Mouse (Mus musculus) megakaryocyte progenitor cell, adult 5-6 weeks (primary cell): ENCODE results near the gene Trim44. TPM values are rescaled to one million over a fixed set of nuclear protein-coding genes. Genes with fewer than 3 reads are reported as not detected.

Experiments
- ATAC-seq: replicated peaks from 2 replicates; pipeline ENCODE4 v1.8.0; 2016; ENCODE audit warnings: mild to moderate bottlenecking, moderate TSS enrichment, inconsistent platforms; ENCODE audit not compliant: poor library complexity
- total RNA-seq, 2 experiments: library from RNA; stranded (forward) in 1 of 2; stranded (reverse) in 1 of 2; fragments of 157-497, 149-512 nt in 1 of 2; fragments of 200-1000 nt in 1 of 2; gene quantifications; 2 replicates each; pipeline versions ENCODE4 v1.2.3 to v1.2.4; 2015 to 2017

Gene Trim44
- 27.8 and 31.6 TPM in 2 replicates for total RNA-seq (2015)
- total RNA-seq (2017) = 35.6 and 40.8 TPM in 2 replicates

DNA sequence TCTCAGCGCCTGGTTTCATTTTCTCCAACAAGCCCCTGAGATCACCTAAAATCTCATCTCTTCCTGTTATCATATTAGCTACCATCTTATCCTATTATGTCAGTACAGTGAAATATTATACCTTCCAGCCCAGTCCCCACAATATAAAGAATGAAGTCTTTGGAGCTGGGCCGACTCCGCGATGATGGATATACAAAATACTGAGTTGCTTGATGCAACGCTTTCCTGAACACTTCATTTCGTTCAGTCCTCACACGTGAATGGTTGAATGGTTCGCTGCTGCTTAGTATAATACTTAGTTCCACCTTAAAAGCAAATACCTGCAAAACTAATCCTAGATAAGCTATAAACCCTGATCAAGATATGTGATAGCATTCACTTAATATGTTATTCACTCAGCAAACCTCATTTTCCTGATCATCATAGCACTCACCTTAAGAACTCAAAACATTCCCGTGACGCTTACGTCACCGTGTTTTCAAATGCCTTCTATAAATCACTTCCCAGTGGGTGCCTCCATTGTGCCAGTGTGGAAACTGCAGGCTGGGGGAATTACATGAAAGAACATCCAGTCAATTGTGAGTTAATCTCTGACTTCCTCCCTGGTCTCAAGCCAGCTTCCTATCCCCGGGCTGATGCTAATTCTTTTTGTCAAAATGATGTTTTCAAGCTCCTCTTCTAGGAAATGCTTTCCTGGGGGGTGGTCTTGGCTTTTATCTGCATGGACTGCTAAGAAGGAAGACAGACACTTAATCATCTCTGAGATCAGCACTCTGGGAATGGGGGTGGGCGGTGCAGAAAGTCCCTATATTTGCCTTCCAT, at the start of gene Trim44:
TSS of gene Trim44 (minus strand) at position 466 of the 822 bp plus-strand sequence.
- no peak for ATAC-seq

DNA sequence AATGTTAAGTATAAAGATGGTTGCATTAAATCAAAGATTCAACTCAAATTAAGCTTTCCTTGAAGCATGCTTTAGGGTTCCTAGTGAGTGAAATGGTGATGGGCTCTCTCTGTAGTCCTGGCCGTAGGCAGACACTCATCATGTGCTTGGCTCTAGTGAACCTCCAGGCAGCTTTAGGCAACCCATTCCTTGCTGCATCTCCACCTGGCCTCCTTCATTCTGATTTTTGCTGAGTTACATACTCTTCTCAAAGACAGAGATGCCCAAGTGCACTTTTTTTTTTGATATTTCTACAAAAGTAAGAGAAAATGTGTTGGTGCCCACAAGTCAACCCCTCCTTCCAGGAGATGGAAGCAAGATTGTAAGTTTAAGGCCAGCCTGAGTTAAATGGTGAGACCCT, 47.5 kb upstream of the Trim44 start:
- no peak for ATAC-seq

DNA sequence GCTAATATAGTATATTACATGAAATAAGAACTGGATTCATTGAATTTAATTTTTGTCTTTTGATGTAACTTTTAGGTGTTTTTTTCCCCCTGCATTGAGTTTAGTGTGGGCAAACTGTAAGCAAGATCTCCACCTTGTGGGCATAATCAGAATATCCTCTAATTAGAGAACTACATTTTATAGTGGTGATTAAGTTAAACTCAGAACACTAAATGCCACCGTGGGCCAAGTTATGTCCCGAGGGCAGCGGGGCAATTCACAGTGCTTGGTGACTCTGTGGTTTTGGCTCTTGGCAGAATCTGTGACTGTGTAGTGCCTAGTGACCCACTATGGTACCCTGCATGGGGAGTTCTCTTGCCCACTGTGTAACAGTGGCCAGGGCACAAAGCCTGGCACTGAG, 45.8 kb upstream of the Trim44 start:
- peak; percentile 68 for ATAC-seq

DNA sequence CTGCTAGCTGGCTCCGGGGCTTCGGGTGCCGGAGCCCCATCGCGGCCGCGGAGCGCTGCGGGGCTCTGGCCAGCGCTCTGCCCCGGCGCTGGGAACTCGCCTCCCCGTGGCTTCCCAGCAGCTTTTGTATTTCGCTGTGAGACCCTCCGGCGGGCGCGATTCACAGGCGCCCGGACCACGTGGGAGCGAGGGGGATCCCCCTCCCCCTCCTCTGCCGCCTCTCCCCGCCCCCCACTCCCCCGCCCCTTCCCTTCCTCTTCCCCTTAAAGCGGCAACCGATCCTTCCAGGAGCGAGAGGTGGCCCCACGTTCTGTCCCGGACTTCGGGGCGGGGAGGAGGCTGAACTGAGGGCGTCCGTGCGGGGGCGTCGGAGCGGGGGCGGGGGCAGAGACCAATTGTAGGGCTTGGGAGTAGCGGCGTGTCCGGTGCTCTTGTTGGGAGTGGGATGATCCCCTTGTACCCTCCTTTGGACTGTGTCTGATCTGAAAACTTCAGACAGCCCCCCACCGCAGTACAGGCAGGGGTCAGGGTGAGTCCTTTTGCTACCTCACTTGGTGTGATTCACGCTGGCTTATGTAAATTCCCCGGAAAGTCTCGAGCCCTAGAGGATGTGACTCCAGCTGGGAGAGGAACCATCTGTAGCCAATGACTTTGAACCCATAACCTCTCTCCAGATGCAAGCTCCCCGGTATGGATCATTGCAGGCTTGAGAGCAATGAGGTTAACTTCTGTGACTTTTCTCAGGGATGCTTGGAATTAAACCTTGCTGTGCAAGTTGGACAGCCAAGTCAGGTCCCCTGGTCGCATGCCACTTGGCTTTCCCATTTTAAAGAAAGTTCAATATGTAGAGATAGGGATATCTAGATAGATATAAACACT, 44.3 kb upstream of the Trim44 start, which contains the start of gene Fjx1:
TSS of gene Fjx1 (minus strand) at position 829 of the 879 bp plus-strand sequence.
- ATAC-seq = no peak; the same call in 1 of the 2 replicates

DNA sequence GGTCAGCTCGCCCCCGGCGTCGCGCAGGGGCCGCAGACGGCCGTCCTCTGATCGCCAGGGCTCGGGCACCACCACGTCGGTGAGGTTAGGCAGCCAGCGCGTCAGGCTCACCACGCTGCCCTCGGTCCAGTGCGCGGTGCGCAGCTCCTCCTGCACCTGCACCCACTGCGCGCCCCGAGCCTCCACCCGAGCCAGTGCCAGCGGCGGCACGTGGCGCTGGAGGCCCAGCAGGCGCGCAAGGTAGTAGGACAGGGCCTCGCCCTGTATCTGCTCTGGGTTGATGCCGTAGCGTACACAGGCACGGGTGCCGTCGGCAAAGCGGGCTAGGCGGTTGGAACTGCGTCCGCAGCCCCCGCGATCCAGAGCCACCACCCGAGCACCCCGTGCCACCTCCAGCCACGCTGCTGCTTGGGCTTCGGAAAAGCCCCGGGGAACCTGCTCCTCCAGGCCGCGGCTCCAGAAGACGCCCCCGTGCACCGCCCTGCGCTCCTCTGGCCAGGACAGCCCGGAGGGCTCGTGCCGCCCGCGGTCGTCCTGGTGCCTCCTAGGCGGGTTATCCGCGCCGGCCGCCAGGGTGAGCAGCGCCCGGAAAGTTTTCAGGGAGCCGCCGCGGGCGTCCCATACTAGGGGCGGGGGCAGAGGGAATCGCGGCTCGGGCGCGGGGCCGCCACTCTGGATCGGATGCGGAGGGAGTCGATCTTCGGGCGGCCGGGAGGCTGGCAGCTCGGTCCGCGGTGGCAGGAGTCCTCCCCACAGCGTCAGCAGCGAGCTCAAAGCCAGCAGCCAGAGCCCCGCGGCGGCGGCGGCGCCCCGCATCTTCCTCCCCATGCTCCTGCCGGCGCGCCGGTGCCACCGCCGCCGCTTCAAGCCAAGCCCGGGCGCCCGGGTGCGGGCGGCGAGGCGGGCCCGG, 43.4 kb upstream of the Trim44 start:
- peak; percentile 15; the same call in 1 of the 2 replicates for ATAC-seq

DNA sequence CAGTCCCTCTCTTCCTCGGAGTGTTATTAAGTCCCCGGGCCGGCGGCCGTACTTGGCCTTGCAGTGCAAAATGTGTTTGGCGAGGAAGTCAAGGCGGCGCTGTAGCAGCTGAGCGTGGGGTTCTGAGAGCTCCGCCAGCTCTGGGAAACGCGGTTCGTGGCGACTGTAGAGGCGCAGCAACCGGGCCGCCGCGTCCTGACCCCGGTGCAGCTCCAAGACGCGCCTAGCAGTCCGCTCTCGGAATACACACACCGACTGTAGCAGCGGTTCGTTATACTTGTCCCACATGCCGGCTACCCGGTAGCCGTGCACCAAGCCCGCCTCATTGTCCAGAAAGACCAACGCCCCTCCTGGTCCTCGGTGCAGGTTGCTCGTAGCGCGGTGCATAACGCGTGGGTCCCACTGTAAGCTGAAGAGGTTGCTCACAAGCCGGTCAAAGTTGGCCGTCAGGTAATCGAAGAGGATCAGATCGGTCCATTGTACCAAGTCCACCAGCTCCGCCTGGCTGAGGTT, 42.7 kb upstream of the Trim44 start:
- peak; percentile 21 for ATAC-seq

DNA sequence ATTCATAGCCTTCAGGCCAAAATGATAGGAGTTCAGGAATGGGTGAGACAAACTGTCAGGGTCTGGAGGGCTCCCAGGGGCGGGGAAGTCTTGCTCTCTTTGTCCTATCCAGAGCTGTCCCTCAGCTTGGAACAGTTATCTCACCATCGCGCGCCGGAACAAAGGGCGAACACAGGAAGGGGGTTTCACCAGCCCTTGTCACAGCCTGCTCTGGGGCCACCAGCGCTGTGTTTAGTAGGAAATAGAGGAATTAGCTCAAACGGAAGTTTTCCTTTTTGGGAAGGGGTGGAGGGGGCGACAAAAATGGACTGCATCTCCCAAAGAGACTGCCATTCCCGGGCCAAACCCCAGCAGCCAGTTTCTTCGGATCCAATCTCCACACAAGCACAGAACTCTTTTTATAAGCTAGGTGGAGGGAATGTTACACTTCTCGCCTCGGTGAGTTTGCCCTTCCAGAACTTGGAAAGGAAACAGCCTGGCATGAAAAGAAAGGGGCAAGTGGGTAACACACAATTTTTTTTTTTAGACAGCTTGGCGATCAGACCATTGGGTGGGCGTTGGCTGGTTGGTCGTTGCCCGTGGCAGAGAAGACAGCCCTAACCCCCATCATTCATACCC, 42.1 kb upstream of the Trim44 start:
- ATAC-seq = no peak

DNA sequence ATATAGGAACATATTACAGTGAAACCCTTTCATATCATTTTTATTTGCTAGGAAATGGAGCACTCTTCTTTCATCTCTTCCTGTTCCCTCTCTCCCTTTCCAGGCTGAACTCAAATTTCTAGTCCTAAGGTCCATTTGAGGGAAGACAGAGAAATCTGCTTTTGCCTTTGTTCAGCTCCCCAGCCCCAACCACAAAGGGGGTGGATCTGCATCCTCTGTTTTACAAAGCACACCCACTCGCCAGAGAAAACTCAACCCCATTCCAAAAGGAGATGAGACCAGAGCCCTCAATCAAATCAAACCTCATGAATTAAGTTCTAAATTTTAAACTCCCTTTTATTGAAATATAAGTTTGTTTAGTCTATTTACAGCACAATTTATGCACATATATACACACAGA, 41.4 kb upstream of the Trim44 start:
- no peak for ATAC-seq

DNA sequence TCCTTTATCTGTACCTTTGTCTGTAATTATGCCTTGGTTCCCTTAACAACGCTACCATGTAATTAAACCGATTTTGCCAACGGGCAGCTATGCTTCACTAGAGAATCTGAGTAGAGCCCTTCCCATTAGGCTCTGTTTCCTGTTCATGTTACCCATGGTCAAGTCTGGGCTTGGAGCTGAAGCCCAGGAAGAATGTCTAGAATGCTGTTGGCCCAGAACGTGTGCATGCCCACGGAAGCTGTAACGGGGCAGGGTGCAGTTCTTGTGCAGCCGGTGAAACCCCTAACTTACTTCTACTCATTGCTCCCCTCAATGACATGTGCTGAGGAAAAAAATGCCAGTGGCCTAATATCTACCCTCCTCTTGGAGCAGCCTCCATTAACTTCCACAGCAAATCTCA, 40.2 kb upstream of the Trim44 start:
- ATAC-seq = no peak

DNA sequence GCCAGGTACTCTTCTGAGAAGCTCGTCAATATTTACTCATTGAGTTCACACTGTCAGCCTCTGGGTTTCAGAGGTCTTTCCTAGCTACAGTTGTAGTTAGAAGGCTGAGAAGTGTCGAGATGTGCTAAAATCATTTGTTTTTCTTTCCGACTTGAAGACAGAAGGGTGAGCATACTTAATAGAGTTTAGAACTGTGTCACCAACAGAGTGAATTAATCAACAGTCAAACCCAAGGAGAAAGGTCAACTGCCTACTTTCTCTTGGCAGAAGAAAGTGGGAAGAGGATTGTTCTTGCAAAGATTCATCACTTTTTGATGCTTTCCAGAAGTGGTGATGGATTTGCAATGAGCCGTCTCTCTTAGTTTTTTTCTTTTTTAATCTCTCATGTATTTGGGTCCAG, 39.2 kb upstream of the Trim44 start:
- no peak for ATAC-seq

DNA sequence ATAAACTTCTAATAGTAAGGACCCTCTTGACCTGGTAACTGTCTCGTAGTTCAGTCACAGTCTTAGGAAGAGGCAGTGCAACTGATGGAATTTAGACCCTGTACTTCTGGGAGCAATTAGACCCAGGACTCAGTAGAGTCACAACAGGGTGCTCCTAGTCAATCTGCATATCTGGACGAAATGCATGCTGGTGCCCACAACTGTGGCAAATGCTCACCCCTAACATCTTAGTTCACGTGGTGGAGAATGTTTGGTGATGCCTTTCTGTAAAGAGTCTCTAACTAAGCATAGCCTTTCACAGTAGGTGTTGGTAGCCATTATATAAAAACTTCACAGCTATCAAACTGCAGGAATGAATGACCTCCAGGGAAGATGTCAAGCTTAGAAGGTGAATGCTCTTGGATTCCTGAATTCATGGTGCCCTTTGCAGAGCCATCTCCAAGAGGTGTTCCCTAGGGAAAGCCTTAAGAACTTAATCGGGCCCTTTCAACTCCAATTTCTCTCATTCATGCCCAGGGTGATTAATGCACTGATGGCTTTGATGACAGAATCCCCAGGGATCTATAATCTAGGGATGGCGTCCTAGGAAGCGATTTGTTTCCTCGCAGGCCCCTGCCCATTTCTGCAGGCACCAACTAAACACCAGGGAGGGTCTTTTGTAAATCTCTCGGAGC, 29.9 kb upstream of the Trim44 start:
- ATAC-seq = no peak

DNA sequence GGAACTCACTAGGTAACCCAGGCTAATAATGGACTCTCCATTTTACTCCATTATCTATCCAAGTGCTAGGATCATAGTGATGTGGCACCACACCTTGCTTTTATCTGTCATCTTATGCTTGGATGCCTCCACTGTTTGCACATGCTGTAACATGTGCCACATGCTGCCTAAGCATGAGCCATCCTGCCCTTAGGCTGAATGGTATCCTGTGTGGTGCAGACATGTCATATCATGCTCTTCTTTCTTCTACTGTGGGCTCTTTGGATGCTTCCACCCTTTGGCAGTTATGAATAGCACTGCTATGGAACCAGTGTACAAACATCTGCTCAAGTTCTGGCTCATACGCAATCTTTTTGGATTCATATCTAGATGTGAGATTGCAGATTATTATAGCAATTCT, 26.3 kb upstream of the Trim44 start:
- no peak for ATAC-seq

DNA sequence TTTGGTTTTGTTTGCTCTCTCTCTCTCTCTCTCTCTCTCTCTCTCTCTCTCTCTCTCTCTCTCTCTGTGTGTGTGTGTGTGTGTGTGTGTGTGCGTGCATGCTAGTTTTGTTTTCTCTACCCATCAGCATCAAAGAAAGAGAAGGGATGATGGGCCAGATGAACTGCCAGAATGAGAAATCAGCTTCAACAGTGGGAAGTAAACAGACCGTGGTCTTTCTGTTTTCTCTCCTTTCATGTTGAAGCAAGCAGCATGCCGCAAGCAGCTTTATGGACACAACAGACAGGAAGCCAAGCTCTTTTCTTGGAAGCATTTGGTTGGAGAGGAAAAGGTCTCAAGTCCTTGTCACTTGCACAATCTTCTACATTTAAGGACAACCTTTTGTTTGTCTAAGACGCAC, 23.5 kb upstream of the Trim44 start:
- no peak for ATAC-seq

DNA sequence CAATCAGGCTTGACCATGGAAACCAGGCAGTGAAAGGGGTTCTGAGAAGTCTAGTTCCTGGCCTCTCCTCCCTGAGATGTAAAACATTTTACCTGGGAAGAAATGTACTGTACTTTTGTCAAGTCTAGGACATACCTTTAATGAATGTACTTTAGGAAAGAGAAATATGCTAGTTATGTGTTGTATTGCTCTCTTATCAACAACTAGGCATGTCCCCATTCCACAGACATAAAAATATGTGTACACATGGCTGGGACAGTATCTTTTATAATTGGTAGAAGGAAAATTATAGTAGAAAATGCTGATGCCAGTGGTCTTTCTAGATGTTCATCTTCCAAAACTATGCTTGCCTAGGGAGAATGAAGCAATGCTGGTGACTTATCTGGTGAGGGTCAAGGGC, 20.3 kb upstream of the Trim44 start:
- ATAC-seq = no peak

DNA sequence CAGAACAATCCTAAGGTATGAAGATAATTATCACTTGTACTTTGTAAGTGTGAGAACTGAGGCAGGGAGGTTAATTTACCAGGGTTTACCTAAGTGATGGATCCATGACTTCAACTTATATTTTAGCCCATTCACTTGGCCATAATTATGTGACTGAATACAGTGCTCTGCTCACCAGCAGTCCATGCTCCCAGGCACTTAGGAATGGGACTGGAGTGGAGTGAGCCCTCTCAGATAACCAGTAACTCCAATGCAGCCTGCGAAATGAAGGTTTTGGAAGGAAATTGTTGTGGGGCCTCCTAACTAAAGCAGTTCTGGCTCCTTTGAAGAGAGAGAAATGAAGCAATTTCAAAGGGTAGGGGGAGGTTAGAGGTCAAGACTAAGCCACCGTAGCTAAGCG, 18.8 kb upstream of the Trim44 start:
- ATAC-seq = no peak

DNA sequence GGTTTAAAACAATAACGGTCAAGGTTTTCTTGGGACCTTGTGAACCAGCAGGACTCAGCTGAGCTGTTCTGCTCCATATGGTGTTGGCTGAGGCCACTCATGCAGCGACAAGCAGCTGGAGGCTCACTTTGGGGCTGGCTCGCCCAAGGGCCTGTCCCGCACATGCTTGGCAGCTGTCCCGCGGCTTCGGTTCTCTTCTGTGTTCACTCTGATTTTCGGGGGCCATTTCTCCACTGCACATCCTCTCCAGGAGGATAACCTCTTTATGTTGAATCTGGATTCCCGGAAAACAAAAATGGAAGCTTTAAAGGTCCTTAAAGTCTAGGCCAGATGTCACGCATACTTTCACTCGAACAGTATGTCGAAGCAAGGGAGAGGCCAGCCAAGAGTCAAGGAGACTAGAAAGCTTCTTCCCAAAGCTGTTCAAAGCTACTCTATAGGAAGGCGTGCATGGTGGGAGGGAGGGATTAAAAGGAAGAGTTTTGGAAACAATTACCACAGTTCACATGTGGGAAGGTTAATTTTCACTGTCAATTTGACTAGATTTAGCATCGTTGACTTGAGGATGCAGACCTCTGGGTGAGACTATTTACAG, 8.6 kb upstream of the Trim44 start:
- ATAC-seq = no peak

DNA sequence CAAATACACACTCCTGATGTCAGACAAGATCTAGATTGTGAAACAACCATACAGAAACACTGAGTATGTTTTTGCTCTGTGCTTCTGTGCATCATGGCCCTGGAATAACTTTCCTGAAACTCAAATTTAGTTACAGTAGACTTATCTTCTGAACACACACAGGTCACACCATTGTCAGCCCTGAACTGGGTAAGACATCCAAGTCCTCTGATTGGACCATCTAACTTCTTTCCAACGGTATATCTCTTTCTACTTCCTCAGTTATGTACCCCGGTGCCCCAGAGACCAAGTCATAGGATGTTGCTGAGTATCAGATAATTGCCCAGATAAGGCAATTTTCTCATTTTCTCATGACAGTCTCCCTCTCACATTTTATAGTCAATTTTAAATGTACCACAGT, 5.1 kb upstream of the Trim44 start:
- ATAC-seq = no peak

DNA sequence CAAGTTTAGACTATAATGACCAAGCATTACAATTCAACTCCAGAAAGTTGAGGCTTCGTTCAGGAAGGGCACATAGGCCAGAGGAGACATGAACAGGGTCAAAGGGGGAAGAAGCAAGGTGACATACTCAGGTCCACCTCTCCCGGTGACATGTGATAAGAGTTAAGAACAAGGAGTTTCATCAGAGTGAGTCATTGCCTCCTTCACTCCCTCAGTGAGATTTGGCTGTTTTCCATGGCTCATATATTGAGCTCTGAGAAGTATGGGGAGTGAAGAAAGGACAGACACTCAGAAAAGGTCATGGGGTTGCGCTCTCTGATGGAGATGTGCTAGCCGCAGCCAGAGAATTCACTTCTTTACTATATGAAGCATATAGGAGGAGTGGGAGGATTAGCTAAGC, 3.0 kb upstream of the Trim44 start:
- no peak for ATAC-seq

DNA sequence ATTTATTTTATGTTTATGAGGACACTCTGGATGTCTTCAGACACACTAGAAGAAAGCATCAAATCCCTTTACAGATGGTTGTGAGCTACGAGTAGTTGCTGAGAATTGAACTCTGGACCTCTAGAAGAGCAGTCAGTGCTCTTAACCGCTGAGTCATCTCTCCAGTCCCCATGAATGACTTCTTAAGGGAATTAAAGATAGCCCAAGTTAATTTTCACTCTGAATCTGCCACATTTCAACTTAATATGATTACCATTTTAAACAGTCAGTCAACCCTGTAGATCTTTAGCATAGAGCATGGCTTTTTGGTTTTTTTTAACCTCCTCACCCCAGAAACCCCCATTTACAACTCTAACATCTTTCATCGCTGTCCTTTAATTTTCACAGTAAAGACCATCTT, 2.1 kb upstream of the Trim44 start:
- ATAC-seq = no peak
